Mouse (Mus musculus) T-cell, adult 2 months (primary cell): ENCODE results near the gene Iqck.

ENCODE experiments used
- DNase-seq: peaks from one replicate; pipeline ENCODE4 v3.0.0; 2022; ENCODE audit warnings: low spot score

Iqck gene

GRCm38 (mm10) chr7:118949749-118950148 lies 94.2 kb downstream of the Iqck start:
- no peak for DNase-seq

- no peak for DNase-seq
Observed at GRCm38 (mm10) chr7:118953626-118954282, 98.2 kb downstream of the Iqck start.

- DNase-seq = no peak
Observed at GRCm38 (mm10) chr7:118954968-118955367, 99.4 kb downstream of the Iqck start.

GRCm38 (mm10) chr7:118956616-118957246 lies 101.2 kb downstream of the Iqck start:
- no peak for DNase-seq

GRCm38 (mm10) chr7:118959209-118959608 lies 103.7 kb downstream of the Iqck start:
- no peak for DNase-seq

- DNase-seq = no peak
Observed at GRCm38 (mm10) chr7:118964777-118965176, 109.2 kb downstream of the Iqck start.

- no peak for DNase-seq
Observed at GRCm38 (mm10) chr7:118965198-118965597, 109.6 kb downstream of the Iqck start.

GRCm38 (mm10) chr7:118968870-118969269 lies 113.3 kb downstream of the Iqck start:
- no peak for DNase-seq

GRCm38 (mm10) chr7:118971499-118971898 lies 115.9 kb downstream of the Iqck start:
- DNase-seq = no peak

- DNase-seq = no peak
Observed at GRCm38 (mm10) chr7:118972306-118972705, 116.8 kb downstream of the Iqck start.

- no peak for DNase-seq
Observed at GRCm38 (mm10) chr7:118973377-118973776, 117.8 kb downstream of the Iqck start.

- DNase-seq = no peak
Observed at GRCm38 (mm10) chr7:118975837-118976236, 120.3 kb downstream of the Iqck start.

- peak; percentile 30 for DNase-seq
Observed at GRCm38 (mm10) chr7:118976414-118977166, 121.0 kb downstream of the Iqck start.

- DNase-seq = no peak
Observed at GRCm38 (mm10) chr7:118977167-118977543, 121.6 kb downstream of the Iqck start.

GRCm38 (mm10) chr7:118979121-118979520 lies 123.6 kb downstream of the Iqck start:
- no peak for DNase-seq

GRCm38 (mm10) chr7:118979708-118980107 lies 124.2 kb downstream of the Iqck start:
- no peak for DNase-seq

- no peak for DNase-seq
Observed at GRCm38 (mm10) chr7:118981346-118981745, 125.8 kb downstream of the Iqck start.

GRCm38 (mm10) chr7:118981831-118982230 lies 126.3 kb downstream of the Iqck start:
- DNase-seq = no peak

GRCm38 (mm10) chr7:118982586-118982985 lies 127.0 kb downstream of the Iqck start:
- DNase-seq = no peak

GRCm38 (mm10) chr7:118983961-118984360 lies 128.4 kb downstream of the Iqck start:
- no peak for DNase-seq

- DNase-seq = no peak
Observed at GRCm38 (mm10) chr7:118985786-118986185, 130.2 kb downstream of the Iqck start.

- DNase-seq = no peak
Observed at GRCm38 (mm10) chr7:118986369-118986768, 130.8 kb downstream of the Iqck start.

- no peak for DNase-seq
Observed at GRCm38 (mm10) chr7:118989275-118989856, 133.8 kb downstream of the Iqck start.
